Mouse (Mus musculus) forebrain, postnatal 0 days (tissue): Measurements from ENCODE around the gene C5ar2. TPM values are rescaled to one million over a fixed set of nuclear protein-coding genes. Genes with fewer than 3 reads are reported as not detected.
A peak's percentile ranks its signal among the peaks of the same experiment; 100 is the strongest.

ENCODE experiments used
- ATAC-seq: fragments of 200-750 bp; cut with Nextera tagmentation; 2 replicates; pipeline ENCODE4 v1.8.0; 2017; ENCODE audit warnings: mild to moderate bottlenecking, moderate library complexity
- DNase-seq: peaks from one replicate; pipeline ENCODE4 v3.0.0-alpha.2; 2015
- H3K27ac ChIP-seq: fragments of 300-500 bp; sonication (generic); 2 replicates; pipeline ENCODE4 v1.5.1; 2014; ENCODE audit warnings: low read depth, mild to moderate bottlenecking, antibody characterized with exemption, low read length, moderate library complexity, mixed read lengths
- H3K27me3 ChIP-seq: fragments of 300-500 bp; sonication (generic); 2 replicates; pipeline ENCODE4 v1.6.1; 2014; ENCODE audit warnings: mild to moderate bottlenecking, low read length, mixed read lengths; ENCODE audit not compliant: insufficient read depth
- H3K36me3 ChIP-seq: fragments of 300-500 bp; sonication (generic); 2 replicates; pipeline ENCODE4 v1.6.1; 2014; ENCODE audit warnings: mild to moderate bottlenecking, moderate library complexity; ENCODE audit not compliant: insufficient read depth
- H3K4me1 ChIP-seq: fragments of 300-500 bp; sonication (generic); 2 replicates; pipeline ENCODE4 v1.6.1; 2014; ENCODE audit warnings: antibody characterized with exemption; ENCODE audit not compliant: insufficient read depth
- H3K4me2 ChIP-seq: fragments of 300-500 bp; sonication (generic); 2 replicates; pipeline ENCODE4 v1.6.1; 2014; ENCODE audit warnings: low read depth, mild to moderate bottlenecking, moderate library complexity
- H3K4me3 ChIP-seq: fragments of 300-500 bp; sonication (generic); 2 replicates; pipeline ENCODE4 v1.5.1; 2014; ENCODE audit warnings: low read depth, low read length, mixed read lengths
- H3K9ac ChIP-seq: fragments of 300-500 bp; sonication (generic); 2 replicates; pipeline ENCODE4 v1.6.1; 2014; ENCODE audit warnings: mild to moderate bottlenecking
- H3K9me3 ChIP-seq: fragments of 300-500 bp; sonication (generic); 2 replicates; pipeline ENCODE4 v1.6.1; 2016; ENCODE audit warnings: low read length
- CTCF ChIP-seq: sonication (generic); IDR thresholded peaks from 2 replicates; pipeline ENCODE4 v1.5.1; 2016; ENCODE audit warnings: antibody characterized with exemption, control low read depth, low read depth
- WGBS: fragments of 180-500 bp; shearing (Covaris S2); extraction: QIAGEN DNeasy Blood & Tissue Kit; methylation state at CpG from one replicate; pipeline ENCODE4 v1.1.7; 2014; 5-methylcytosine and 5-hydroxymethylcytosine counted together
- polyA plus RNA-seq: library from polyadenylated mRNA; unstranded; fragments of >200 nt; fragmentation: Nextera tagmentation; extraction: Ambion mirVana; gene quantifications from 2 replicates; pipeline ENCODE4 v1.2.1, GENCODE M21; 2015
- total RNA-seq: library from RNA; depleted of rRNA; stranded (reverse); fragments of >200 nt; gene quantifications from 2 replicates; pipeline ENCODE4 v1.2.3, GENCODE M21; 2014; rRNA removed

Gene C5ar2
- total RNA-seq (0.14 and 0.23 TPM in 2 replicates), polyA plus RNA-seq (0.13 and 0.17 TPM in 2 replicates)

- TF ChIP-seq CTCF = no peak
- DNase-seq (no peak), ATAC-seq (no peak)
- Histone ChIP-seq H3K4me3 (no peak within 1 kb of the TSS), H3K9me3 (no peaks in the 10 kb centered on the region), H3K4me1 (no peaks in the 10 kb centered on the region), H3K27ac (no peak within 1 kb of the TSS), H3K9ac (no peak within 1 kb of the TSS), H3K27me3 (no peaks in the 10 kb centered on the region), H3K36me3 (no peaks in the 10 kb centered on the region), H3K4me2 (no peak within 1 kb of the TSS)
- 86% methylated on average over 5 of the region's 5 CpGs for WGBS
Measured at GRCm38 (mm10) chr7:16244067-16244466, at the start of gene C5ar2. C5ar2 (minus strand) TSS chr7:16244154.

GRCm38 (mm10) chr7:16287791-16288190, 43.8 kb upstream of the C5ar2 start:
- H3K27me3 ChIP-seq = no peaks in the 10 kb centered on the region
- H3K4me2 ChIP-seq = no peak overlapping the region
- H3K36me3 ChIP-seq = peaks cover 6% of the 10 kb centered on the region
- 82% methylated on average over 1 of the region's 1 CpGs for WGBS
- H3K27ac ChIP-seq = no peak overlapping the region
- no peak overlapping the region for H3K4me3 ChIP-seq
- no peak overlapping the region for H3K9ac ChIP-seq
- ATAC-seq = no peak
- no peaks in the 10 kb centered on the region for H3K9me3 ChIP-seq
- no peak for TF ChIP-seq CTCF
- peaks cover 3% of the 10 kb centered on the region for H3K4me1 ChIP-seq
- no peak for DNase-seq

- Histone ChIP-seq H3K9me3 (no peaks in the 10 kb centered on the region), H3K4me1 (peaks cover 3% of the 10 kb centered on the region), H3K4me2 (peak overlapping the region; percentile 51), H3K4me3 (peak overlapping the region; percentile 59), H3K27me3 (no peaks in the 10 kb centered on the region), H3K36me3 (peaks cover 14% of the 10 kb centered on the region), H3K27ac (peak overlapping the region; percentile 90), H3K9ac (peak overlapping the region; percentile 62)
- no peak for ATAC-seq
- 94% methylated on average over 2 of the region's 2 CpGs for WGBS
- no peak for TF ChIP-seq CTCF
- DNase-seq = no peak
Measured at GRCm38 (mm10) chr7:16287016-16287415, 43.1 kb upstream of the C5ar2 start.

GRCm38 (mm10) chr7:16286026-16286961, 42.3 kb upstream of the C5ar2 start, which contains the start of gene Ccdc9:
Ccdc9 (minus strand) TSS chr7:16286795.
- peaks cover 21% of the 10 kb centered on the region for H3K36me3 ChIP-seq
- peak within 1 kb of the TSS; percentile 59 for H3K4me3 ChIP-seq
- H3K9ac ChIP-seq = peak within 1 kb of the TSS; percentile 62
- peak within 1 kb of the TSS; percentile 90 for H3K27ac ChIP-seq
- under 1% methylated on average over 69 of the region's 70 CpGs for WGBS
- DNase-seq (peak; percentile 98), ATAC-seq (peak; percentile 95)
- peaks cover 3% of the 10 kb centered on the region for H3K4me1 ChIP-seq
- no peak for TF ChIP-seq CTCF
- H3K27me3 ChIP-seq = no peaks in the 10 kb centered on the region
- H3K9me3 ChIP-seq = no peaks in the 10 kb centered on the region
- peak within 1 kb of the TSS; percentile 51 for H3K4me2 ChIP-seq

- Histone ChIP-seq H3K4me3 (peak overlapping the region; percentile 59), H3K9ac (no peak overlapping the region), H3K4me2 (peak overlapping the region; percentile 51), H3K27me3 (no peaks in the 10 kb centered on the region), H3K27ac (0 out of 2 replicates have a peak overlapping the region, but pooled peaks have one; percentile 35), H3K9me3 (no peaks in the 10 kb centered on the region), H3K36me3 (peaks cover 29% of the 10 kb centered on the region), H3K4me1 (peaks cover 3% of the 10 kb centered on the region)
- DNase-seq (no peak), ATAC-seq (peak; percentile 5; the same call in 1 of the 2 replicates)
- WGBS = 5% methylated on average over 14 of the region's 14 CpGs
- TF ChIP-seq CTCF = no peak
Measured at GRCm38 (mm10) chr7:16285450-16286025, 41.6 kb upstream of the C5ar2 start.

- peak overlapping the region; percentile 51 for H3K4me2 ChIP-seq
- no peak overlapping the region for H3K9ac ChIP-seq
- ATAC-seq (no peak), DNase-seq (no peak)
- H3K4me1 ChIP-seq = peaks cover 3% of the 10 kb centered on the region
- H3K9me3 ChIP-seq = no peaks in the 10 kb centered on the region
- peaks cover 35% of the 10 kb centered on the region for H3K36me3 ChIP-seq
- H3K4me3 ChIP-seq = no peak overlapping the region
- no peak for TF ChIP-seq CTCF
- no peak overlapping the region for H3K27ac ChIP-seq
- 78% methylated on average over 9 of the region's 9 CpGs for WGBS
- no peaks in the 10 kb centered on the region for H3K27me3 ChIP-seq
Measured at GRCm38 (mm10) chr7:16284904-16285303, 41.0 kb upstream of the C5ar2 start.

GRCm38 (mm10) chr7:16284001-16284400, 40.0 kb upstream of the C5ar2 start:
- no peak overlapping the region for H3K4me2 ChIP-seq
- H3K4me3 ChIP-seq = no peak overlapping the region
- ATAC-seq (no peak), DNase-seq (no peak)
- H3K27me3 ChIP-seq = no peaks in the 10 kb centered on the region
- WGBS = 94% methylated on average over 8 of the region's 8 CpGs
- TF ChIP-seq CTCF = no peak
- peaks cover 37% of the 10 kb centered on the region for H3K36me3 ChIP-seq
- no peaks in the 10 kb centered on the region for H3K9me3 ChIP-seq
- H3K4me1 ChIP-seq = peaks cover 3% of the 10 kb centered on the region
- H3K9ac ChIP-seq = no peak overlapping the region
- no peak overlapping the region for H3K27ac ChIP-seq
